In genomic region chr2:7060490-7061105, GRCm38 (mm10) we compare ENCODE assay signal across 12 mouse cellular contexts.
DNase-seq lines count a peak whose midpoint lies in the region; ATAC-seq and TF ChIP-seq lines count a peak whose summit lies in the region.
"Had no signal": no experiment of that assay in that cellular context is flagged by ENCODE, and none has a peak within 500 bp of the region (broad histone marks: within the 10 kb centered on the region; RNA-seq: fewer than 3 reads in every experiment).

No protein-coding gene starts in this region.

- 54% methylated on average over 7 of the region's 7 CpGs for WGBS in heart, adult 2 months
- WGBS in heart, embryonic 11.5 days (ENCODE audit: insufficient replicate concordance): 80% methylated on average over 7 of the region's 7 CpGs

- peaks cover 12% of the 10 kb centered on the region for H3K4me1 ChIP-seq in heart, adult 2 months (ENCODE audit: control insufficient read depth, insufficient read depth, low read length)
- H3K4me1 ChIP-seq in heart, embryonic 11.5 days (ENCODE audit: control insufficient read depth, insufficient read depth, low read length): peaks cover 12% of the 10 kb centered on the region; the same call in 1 of the 2 replicates
- H3K4me1 ChIP-seq: liver, embryonic 15.5 days had no signal

- H3K36me3 ChIP-seq in heart, adult 2 months (ENCODE audit: control insufficient read depth, insufficient read depth, low read length): peaks cover 9% of the 10 kb centered on the region
- H3K36me3 ChIP-seq in heart, embryonic 11.5 days (ENCODE audit: control insufficient read depth, insufficient read depth, low read length): no peaks in the 10 kb centered on the region
- H3K36me3 ChIP-seq: embryonic facial prominence, embryonic 12.5 days; hindbrain, embryonic 13.5 days; liver, embryonic 15.5 days; midbrain, embryonic 15.5 days had no signal

- intact Hi-C loops in heart, adult 2 months (cut with DNase I): no loop called here
- intact Hi-C loops in heart, postnatal 25 days (cut with DNase I): no loop called here

- TF ChIP-seq POLR2A in heart, adult 2 months (IDR thresholded peaks at IDR 0.05; ENCODE audit: insufficient read depth, low read depth, low read length): no peak

- no peaks in the 10 kb centered on the region for H3K79me2 ChIP-seq in heart, adult 2 months (replicated peaks; ENCODE audit: control insufficient read depth, insufficient read depth, low read length)

- DNase-seq in adrenal gland, adult 2 months: peak; percentile 18
- DNase-seq in adrenal gland, postnatal 25 days: no peak
- DNase-seq in heart, adult 2 months: peak in 1 of 2 experiments; percentile 70
- peak; percentile 54 for DNase-seq in 3T3-L1 (ENCODE audit: low read depth, low spot score)
- peak; percentile 32 for DNase-seq in heart, postnatal 25 days (ENCODE audit: low spot score)
- no peak for DNase-seq in testis, postnatal 10 days (ENCODE audit: low spot score)
- no peak for DNase-seq in layer of hippocampus, adult 18-20 months (ENCODE audit: low spot score in 2 of 2)

- ATAC-seq in heart, embryonic 11.5 days (replicated peaks; ENCODE audit: insufficient number of reproducible peaks, low FRiP score, low TSS enrichment): no peak
- ATAC-seq: midbrain, embryonic 15.5 days had no signal

- no peak for TF ChIP-seq CTCF in heart, adult 2 months (IDR thresholded peaks at IDR 0.05)

- no peak overlapping the region for H3K4me2 ChIP-seq in heart, embryonic 11.5 days
- H3K4me2 ChIP-seq: embryonic facial prominence, embryonic 12.5 days; hindbrain, embryonic 13.5 days; liver, embryonic 15.5 days; midbrain, embryonic 15.5 days had no signal

- no peaks in the 10 kb centered on the region for H3K27me3 ChIP-seq in heart, adult 2 months (ENCODE audit: control insufficient read depth, insufficient read depth, low read length)
- no peaks in the 10 kb centered on the region for H3K27me3 ChIP-seq in heart, embryonic 11.5 days (ENCODE audit: control insufficient read depth, insufficient read depth, low read length)
- H3K27me3 ChIP-seq: embryonic facial prominence, embryonic 12.5 days; hindbrain, embryonic 13.5 days; liver, embryonic 15.5 days; midbrain, embryonic 15.5 days had no signal

- H3K27ac ChIP-seq in heart, adult 2 months: peak overlapping the region; percentile 57
- H3K27ac ChIP-seq in heart, embryonic 11.5 days (ENCODE audit: low read depth, low read length): no peak overlapping the region
- H3K27ac ChIP-seq: embryonic facial prominence, embryonic 12.5 days; hindbrain, embryonic 13.5 days; liver, embryonic 15.5 days; midbrain, embryonic 15.5 days had no signal

- no peaks in the 10 kb centered on the region for H3K9me3 ChIP-seq in heart, embryonic 11.5 days (replicated peaks; ENCODE audit: control insufficient read depth, low read length)
- H3K9me3 ChIP-seq: embryonic facial prominence, embryonic 12.5 days; hindbrain, embryonic 13.5 days; liver, embryonic 15.5 days; midbrain, embryonic 15.5 days had no signal

- H3K9ac ChIP-seq in heart, adult 2 months (ENCODE audit: low read depth, low read length): no peak overlapping the region
- no peak overlapping the region for H3K9ac ChIP-seq in heart, embryonic 11.5 days (ENCODE audit: low read depth, low read length)
- H3K9ac ChIP-seq: embryonic facial prominence, embryonic 12.5 days; hindbrain, embryonic 13.5 days; liver, embryonic 15.5 days; midbrain, embryonic 15.5 days had no signal

- H3K4me3 ChIP-seq in heart, adult 2 months: no peak overlapping the region
- H3K4me3 ChIP-seq in heart, embryonic 11.5 days (ENCODE audit: low read depth, low read length): no peak overlapping the region
- H3K4me3 ChIP-seq: embryonic facial prominence, embryonic 12.5 days; hindbrain, embryonic 13.5 days; liver, embryonic 15.5 days; midbrain, embryonic 15.5 days had no signal

- no peak for TF ChIP-seq EP300 in heart, adult 2 months (IDR thresholded peaks at IDR 0.05; ENCODE audit: insufficient read depth, low read depth, low read length)

Comparison
In these comparisons a context has a peak if more than half of its experiments do, and no peak if none do; other contexts are left out.
1. DNase-seq: peak in adrenal gland, adult 2 months (single experiment), 3T3-L1 (single experiment) and heart, postnatal 25 days (single experiment); none in adrenal gland, postnatal 25 days (single experiment), testis, postnatal 10 days (single experiment) and layer of hippocampus, adult 18-20 months (0 of 2).